Mouse (Mus musculus): Measurements from ENCODE around the gene Ccdc24.

Ccdc24 gene

GRCm38 (mm10) chr4:117830124-117830551 lies 42.2 kb downstream of the Ccdc24 start:
- peak; percentile 85 to 87 for DNase-seq (ENCODE audit: low spot score in 2 of 2)

GRCm38 (mm10) chr4:117829260-117830123 lies 42.9 kb downstream of the Ccdc24 start:
- peak; percentile 55 to 70 for DNase-seq (ENCODE audit: low spot score in 2 of 2)

GRCm38 (mm10) chr4:117828572-117829145 lies 43.7 kb downstream of the Ccdc24 start:
- DNase-seq (ENCODE audit: low spot score in 2 of 2): no peak

GRCm38 (mm10) chr4:117818032-117818431 lies 54.3 kb downstream of the Ccdc24 start:
- DNase-seq (ENCODE audit: low spot score in 2 of 2): no peak

GRCm38 (mm10) chr4:117816776-117817175 lies 55.6 kb downstream of the Ccdc24 start:
- DNase-seq (ENCODE audit: low spot score in 2 of 2): no peak
